Mouse (Mus musculus) ES-E14 (cell line): ENCODE measurements around the gene Bhlha15. TPM values are rescaled to one million over a fixed set of nuclear protein-coding genes. Genes with fewer than 3 reads are reported as not detected.

Source experiments
- DNase-seq: peaks from one replicate; pipeline ENCODE4 v3.0.0-alpha.2; 2013; ENCODE audit warnings: low read depth, low spot score
- H3K27ac ChIP-seq: 2 replicates; pipeline ENCODE4 v1.5.1; 2012; ENCODE audit warnings: low read depth, mild to moderate bottlenecking, low read length, moderate library complexity, mixed read lengths; ENCODE audit not compliant: poor library complexity, insufficient read depth, severe bottlenecking
- H3K36me3 ChIP-seq: 2 replicates; pipeline ENCODE4 v1.6.1; 2012; ENCODE audit warnings: mild to moderate bottlenecking, low read length, moderate library complexity, mixed read lengths; ENCODE audit not compliant: control insufficient read depth, poor library complexity, insufficient read depth, severe bottlenecking
- H3K4me1 ChIP-seq, 2 experiments: fragments of 150-350 bp in 1 of 2; sonication (generic) in 1 of 2; 2 replicates each; pipeline ENCODE4 v1.6.1; 2012; ENCODE audit warnings: low read length in 2 of 2, mild to moderate bottlenecking in 1 of 2, mixed read lengths in 1 of 2; ENCODE audit not compliant: control insufficient read depth in 2 of 2, insufficient read depth in 2 of 2, poor library complexity in 1 of 2
- H3K4me3 ChIP-seq, 2 experiments: fragments of 150-350 bp in 1 of 2; sonication (generic) in 1 of 2; 2 replicates each; pipeline ENCODE4 v1.5.1; 2012; ENCODE audit warnings: low read length in 2 of 2, low read depth in 1 of 2, mild to moderate bottlenecking in 1 of 2, mixed read lengths in 1 of 2; ENCODE audit not compliant: insufficient read depth in 1 of 2, poor library complexity in 1 of 2, severe bottlenecking in 1 of 2
- H3K9ac ChIP-seq: 2 replicates; pipeline ENCODE4 v1.6.1; 2012; ENCODE audit warnings: low read depth, mild to moderate bottlenecking, low read length, mixed read lengths; ENCODE audit not compliant: poor library complexity, insufficient read depth, severe bottlenecking
- H3K9me3 ChIP-seq: fragments of 150-350 bp; sonication (generic); 2 replicates; pipeline ENCODE4 v1.6.1; 2012; ENCODE audit warnings: low read depth, mild to moderate bottlenecking, low read length; ENCODE audit not compliant: control insufficient read depth, insufficient read depth
- CHD2 ChIP-seq: IDR thresholded peaks from 2 replicates; pipeline ENCODE4 v1.6.1; 2014; ENCODE audit warnings: mild to moderate bottlenecking, low read depth, low read length, inconsistent platforms
- HCFC1 ChIP-seq: IDR thresholded peaks from 2 replicates; pipeline ENCODE4 v1.6.1; 2012; ENCODE audit warnings: low read length, inconsistent platforms, borderline replicate concordance; ENCODE audit not compliant: insufficient read depth
- MAFK ChIP-seq: IDR thresholded peaks from 2 replicates; pipeline ENCODE4 v1.6.1; 2014; ENCODE audit warnings: mild to moderate bottlenecking, low read depth, low read length, inconsistent platforms; ENCODE audit not compliant: insufficient read depth
- ZC3H11A ChIP-seq: IDR thresholded peaks from 2 replicates; pipeline ENCODE4 v1.6.1; 2012; ENCODE audit warnings: low read depth, mild to moderate bottlenecking, inconsistent platforms, low read length, borderline replicate concordance
- ZNF384 ChIP-seq: IDR thresholded peaks from 2 replicates; pipeline ENCODE4 v1.6.1; 2012; ENCODE audit warnings: low read depth, low read length, inconsistent platforms
- in situ Hi-C, 2 experiments: fragments of 600-800 bp; cut with MboI; formaldehyde crosslinking; loops; one replicate each; pipeline ENCODE4 v1.15.1; 2025; ENCODE audit warnings: low sequenced_read_pairs in 2 of 2, inconsistent platforms in 1 of 2; ENCODE audit not compliant: unreplicated experiment in 2 of 2
- total RNA-seq: library from RNA; depleted of rRNA; stranded (reverse); fragments of 300-350 nt; gene quantifications from 2 replicates; pipeline ENCODE4 v1.2.3, GENCODE M21; 2012

Bhlha15 gene
- total RNA-seq, 1 experiment, result 1.1 TPM

- Histone ChIP-seq H3K9me3 (no peaks in the 10 kb centered on the region), H3K36me3 (peaks cover 3% of the 10 kb centered on the region; the same call in 1 of the 2 replicates), H3K27ac (no peak overlapping the region), H3K4me3 (no peak overlapping the region), H3K4me1 (peaks cover 0 to 6% of the 10 kb centered on the region in 2 experiments; a peak in 1 of 4 replicates), H3K9ac (no peak overlapping the region)
- TF ChIP-seq HCFC1 (no peak), MAFK (0 out of 2 replicates have a peak, but pooled peaks have one; percentile 32), ZNF384 (no peak), CHD2 (no peak), ZC3H11A (no peak)
- in situ Hi-C loops, result no loop called here
- DNase-seq, result no peak
These were observed 12.3 kb downstream of the Bhlha15 start for GRCm38 (mm10) chr5:144202430-144202829.

GRCm38 (mm10) chr5:144203398-144203959 lies 13.4 kb downstream of the Bhlha15 start:
- peaks cover 3% of the 10 kb centered on the region; the same call in 1 of the 2 replicates for H3K36me3 ChIP-seq
- TF ChIP-seq ZC3H11A (no peak), ZNF384 (no peak), CHD2 (no peak), HCFC1 (no peak), MAFK (no peak)
- no peaks in the 10 kb centered on the region for H3K9me3 ChIP-seq

GRCm38 (mm10) chr5:144204303-144204702 lies 14.2 kb downstream of the Bhlha15 start:
- H3K4me3 ChIP-seq, result no peak overlapping the region
- no peak overlapping the region for H3K27ac ChIP-seq
- H3K36me3 ChIP-seq, result peaks cover 3% of the 10 kb centered on the region; the same call in 1 of the 2 replicates
- in situ Hi-C loops, result no loop called here
- TF ChIP-seq HCFC1 (no peak), MAFK (no peak), ZNF384 (no peak)
- no peak overlapping the region for H3K9ac ChIP-seq
- peaks cover 0 to 6% of the 10 kb centered on the region in 2 experiments; a peak in 1 of 4 replicates for H3K4me1 ChIP-seq
- no peaks in the 10 kb centered on the region for H3K9me3 ChIP-seq
- no peak for DNase-seq

More at GRCm38 (mm10) chr5:144203398-144203959, 13.4 kb downstream of the Bhlha15 start:
- Histone ChIP-seq H3K27ac (no peak overlapping the region), H3K9ac (no peak overlapping the region), H3K4me1 (peaks cover 0 to 6% of the 10 kb centered on the region in 2 experiments; a peak in 1 of 4 replicates), H3K4me3 (no peak overlapping the region)
- in situ Hi-C loops, result no loop called here
- DNase-seq, result no peak

- no peak for DNase-seq
- Histone ChIP-seq H3K4me1 (peaks cover 0 to 6% of the 10 kb centered on the region in 2 experiments; a peak in 1 of 4 replicates), H3K4me3 (no peak overlapping the region), H3K9ac (no peak overlapping the region), H3K27ac (no peak overlapping the region), H3K9me3 (no peaks in the 10 kb centered on the region), H3K36me3 (peaks cover 5% of the 10 kb centered on the region; the same call in 1 of the 2 replicates)
- in situ Hi-C loops, result no loop called here
- TF ChIP-seq MAFK (no peak), HCFC1 (no peak), ZC3H11A (no peak), CHD2 (no peak), ZNF384 (no peak)
These were observed 14.8 kb downstream of the Bhlha15 start for GRCm38 (mm10) chr5:144204911-144205310.
